Mouse (Mus musculus): ENCODE measurements around the gene M6pr. TPM values are rescaled to one million over a fixed set of nuclear protein-coding genes. Genes with fewer than 3 reads are reported as not detected.

Gene M6pr
- polyA plus RNA-seq, 1 experiment = 37.7 TPM

DNA sequence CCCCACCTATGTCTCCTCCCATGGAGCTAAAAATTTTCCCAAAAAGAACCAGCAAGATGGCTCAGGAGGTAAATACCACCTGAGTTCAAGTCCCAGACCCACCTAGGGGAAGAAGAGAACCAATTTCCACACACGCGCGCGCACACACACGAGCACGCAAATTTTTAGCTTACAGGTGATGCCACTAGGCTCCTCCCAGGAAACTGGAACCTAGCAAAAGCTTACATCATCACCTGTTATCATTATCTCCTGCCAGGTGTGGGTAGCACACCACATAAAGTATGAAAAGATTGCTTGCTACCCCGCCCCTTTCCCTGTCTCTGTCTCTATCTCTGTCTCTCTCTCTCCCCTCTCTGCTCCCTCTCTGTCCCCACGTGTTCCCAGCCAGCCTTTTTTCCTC, 15.4 kb upstream of the M6pr start:
- no peak overlapping the region for H3K27ac ChIP-seq (ENCODE audit: control insufficient read depth, insufficient read depth, low read depth, low read length, poor library complexity)
- H3K4me1 ChIP-seq (ENCODE audit: control insufficient read depth, insufficient read depth, low read length) = no peaks in the 10 kb centered on the region
- TF ChIP-seq POLR2A (IDR thresholded peaks at IDR 0.05; ENCODE audit: borderline replicate concordance, control insufficient read depth, low read depth, low read length) (no peak), CTCF (IDR thresholded peaks at IDR 0.05; ENCODE audit: control insufficient read depth, insufficient read depth, low read length) (no peak)
- WGBS = 88% methylated on average over 8 of the region's 8 CpGs
- H3K4me3 ChIP-seq (replicated peaks; ENCODE audit: control insufficient read depth, low read depth, low read length) = no peak overlapping the region

GRCm38 (mm10) chr6:122293796-122294195, 14.7 kb upstream of the M6pr start:
- WGBS = 72% methylated on average over 9 of the region's 9 CpGs
- H3K4me1 ChIP-seq (ENCODE audit: control insufficient read depth, insufficient read depth, low read length) = no peaks in the 10 kb centered on the region
- no peak overlapping the region for H3K4me3 ChIP-seq (replicated peaks; ENCODE audit: control insufficient read depth, low read depth, low read length)
- TF ChIP-seq CTCF (IDR thresholded peaks at IDR 0.05; ENCODE audit: control insufficient read depth, insufficient read depth, low read length) = no peak
- no peak for TF ChIP-seq POLR2A (IDR thresholded peaks at IDR 0.05; ENCODE audit: borderline replicate concordance, control insufficient read depth, low read depth, low read length)
- H3K27ac ChIP-seq (ENCODE audit: control insufficient read depth, insufficient read depth, low read depth, low read length, poor library complexity) = no peak overlapping the region

- 43% methylated on average over 3 of the region's 3 CpGs for WGBS
- no peak overlapping the region for H3K4me3 ChIP-seq (replicated peaks; ENCODE audit: control insufficient read depth, low read depth, low read length)
- no peaks in the 10 kb centered on the region for H3K4me1 ChIP-seq (ENCODE audit: control insufficient read depth, insufficient read depth, low read length)
- H3K27ac ChIP-seq (ENCODE audit: control insufficient read depth, insufficient read depth, low read depth, low read length, poor library complexity) = no peak overlapping the region
- no peak for TF ChIP-seq CTCF (IDR thresholded peaks at IDR 0.05; ENCODE audit: control insufficient read depth, insufficient read depth, low read length)
- TF ChIP-seq POLR2A (IDR thresholded peaks at IDR 0.05; ENCODE audit: borderline replicate concordance, control insufficient read depth, low read depth, low read length) = no peak
Observed at GRCm38 (mm10) chr6:122294290-122294689, 14.2 kb upstream of the M6pr start.

GRCm38 (mm10) chr6:122295242-122295641, 13.3 kb upstream of the M6pr start:
- no peak overlapping the region for H3K4me3 ChIP-seq (replicated peaks; ENCODE audit: control insufficient read depth, low read depth, low read length)
- 60% methylated on average over 9 of the region's 9 CpGs for WGBS
- no peak overlapping the region for H3K27ac ChIP-seq (ENCODE audit: control insufficient read depth, insufficient read depth, low read depth, low read length, poor library complexity)
- no peaks in the 10 kb centered on the region for H3K4me1 ChIP-seq (ENCODE audit: control insufficient read depth, insufficient read depth, low read length)
- TF ChIP-seq CTCF (IDR thresholded peaks at IDR 0.05; ENCODE audit: control insufficient read depth, insufficient read depth, low read length) = no peak
- TF ChIP-seq POLR2A (IDR thresholded peaks at IDR 0.05; ENCODE audit: borderline replicate concordance, control insufficient read depth, low read depth, low read length) = no peak

DNA sequence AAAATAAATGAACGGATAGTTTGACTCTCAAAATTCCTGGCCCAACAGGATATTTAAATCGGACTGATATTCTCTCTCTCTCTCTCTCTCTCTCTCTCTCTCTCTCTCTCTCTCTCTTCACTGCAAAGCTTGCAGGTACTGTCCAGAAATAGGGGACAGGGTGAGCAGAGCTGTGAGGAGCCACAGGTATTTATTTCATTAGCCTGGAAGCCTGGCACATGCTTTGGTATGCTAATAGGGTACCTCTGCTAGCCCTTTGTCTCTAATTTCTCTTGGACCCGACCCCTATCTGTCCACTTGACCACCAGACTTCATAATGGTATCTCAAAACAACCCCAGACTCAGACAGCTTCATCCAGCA, 11.6 kb upstream of the M6pr start:
- Histone ChIP-seq H3K4me3 (replicated peaks; ENCODE audit: control insufficient read depth, low read depth, low read length) (peak overlapping the region; percentile 21), H3K4me1 (ENCODE audit: control insufficient read depth, insufficient read depth, low read length) (no peaks in the 10 kb centered on the region), H3K27ac (ENCODE audit: control insufficient read depth, insufficient read depth, low read depth, low read length, poor library complexity) (no peak overlapping the region)
- TF ChIP-seq CTCF (IDR thresholded peaks at IDR 0.05; ENCODE audit: control insufficient read depth, insufficient read depth, low read length) (no peak), POLR2A (IDR thresholded peaks at IDR 0.05; ENCODE audit: borderline replicate concordance, control insufficient read depth, low read depth, low read length) (no peak)
- WGBS = 52% methylated on average over 3 of the region's 3 CpGs

DNA sequence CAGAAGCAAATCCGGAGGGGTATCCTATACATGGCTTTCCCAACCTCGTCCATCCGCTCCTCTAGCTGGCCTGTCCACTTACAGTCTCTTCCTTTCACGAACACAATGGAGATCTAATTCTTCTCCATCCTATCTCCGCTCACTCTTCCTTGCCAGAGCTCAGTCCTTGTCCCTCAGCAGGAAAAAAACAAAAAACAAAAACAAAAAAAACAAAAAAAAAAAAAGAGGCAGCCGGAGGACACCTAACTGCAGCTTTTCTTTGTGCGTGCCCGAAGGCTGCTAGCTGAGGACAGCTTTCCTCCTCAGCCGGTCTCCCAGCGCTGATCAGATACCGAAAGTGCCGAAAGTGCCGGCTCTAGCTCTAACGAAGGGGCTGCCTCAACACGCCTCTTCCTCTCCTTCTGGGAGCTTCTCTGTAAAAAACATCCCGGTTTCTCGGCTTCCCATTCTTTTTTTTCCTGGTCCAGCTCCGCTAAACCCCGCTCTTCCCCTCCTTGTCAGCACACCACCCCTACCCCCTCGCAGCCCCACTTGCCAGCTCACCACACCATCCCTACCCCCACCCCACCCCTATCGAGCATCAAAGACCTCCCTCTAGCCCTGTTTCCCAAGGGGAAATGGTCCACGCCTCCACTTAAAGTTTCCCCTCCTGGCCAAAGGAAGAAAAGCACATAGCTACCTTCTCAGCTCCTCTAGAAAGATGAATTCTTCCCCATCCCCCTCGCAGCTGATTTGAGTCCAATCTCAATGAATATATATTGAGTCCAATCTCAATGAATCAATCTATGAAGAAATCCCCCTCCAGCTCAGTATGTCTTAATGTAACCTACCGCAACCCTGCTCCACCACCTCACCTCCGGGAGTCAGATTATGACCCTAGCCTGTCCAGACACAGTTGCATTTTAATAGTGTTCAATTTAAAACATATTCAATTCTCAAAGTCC, 11.0 kb upstream of the M6pr start:
- H3K27ac ChIP-seq (ENCODE audit: control insufficient read depth, insufficient read depth, low read depth, low read length, poor library complexity) = no peak overlapping the region
- H3K4me3 ChIP-seq (replicated peaks; ENCODE audit: control insufficient read depth, low read depth, low read length) = peak overlapping the region; percentile 29
- TF ChIP-seq POLR2A (IDR thresholded peaks at IDR 0.05; ENCODE audit: borderline replicate concordance, control insufficient read depth, low read depth, low read length) (no peak), CTCF (IDR thresholded peaks at IDR 0.05; ENCODE audit: control insufficient read depth, insufficient read depth, low read length) (no peak)
- H3K4me1 ChIP-seq (ENCODE audit: control insufficient read depth, insufficient read depth, low read length) = no peaks in the 10 kb centered on the region
- WGBS = 11% methylated on average over 25 of the region's 25 CpGs

- WGBS = 63% methylated on average over 4 of the region's 4 CpGs
- H3K4me3 ChIP-seq (replicated peaks; ENCODE audit: control insufficient read depth, low read depth, low read length) = no peak overlapping the region
- no peak for TF ChIP-seq CTCF (IDR thresholded peaks at IDR 0.05; ENCODE audit: control insufficient read depth, insufficient read depth, low read length)
- TF ChIP-seq POLR2A (IDR thresholded peaks at IDR 0.05; ENCODE audit: borderline replicate concordance, control insufficient read depth, low read depth, low read length) = no peak
- H3K4me1 ChIP-seq (ENCODE audit: control insufficient read depth, insufficient read depth, low read length) = no peaks in the 10 kb centered on the region
- no peak overlapping the region for H3K27ac ChIP-seq (ENCODE audit: control insufficient read depth, insufficient read depth, low read depth, low read length, poor library complexity)
Observed at GRCm38 (mm10) chr6:122298223-122298609, 10.3 kb upstream of the M6pr start.

DNA sequence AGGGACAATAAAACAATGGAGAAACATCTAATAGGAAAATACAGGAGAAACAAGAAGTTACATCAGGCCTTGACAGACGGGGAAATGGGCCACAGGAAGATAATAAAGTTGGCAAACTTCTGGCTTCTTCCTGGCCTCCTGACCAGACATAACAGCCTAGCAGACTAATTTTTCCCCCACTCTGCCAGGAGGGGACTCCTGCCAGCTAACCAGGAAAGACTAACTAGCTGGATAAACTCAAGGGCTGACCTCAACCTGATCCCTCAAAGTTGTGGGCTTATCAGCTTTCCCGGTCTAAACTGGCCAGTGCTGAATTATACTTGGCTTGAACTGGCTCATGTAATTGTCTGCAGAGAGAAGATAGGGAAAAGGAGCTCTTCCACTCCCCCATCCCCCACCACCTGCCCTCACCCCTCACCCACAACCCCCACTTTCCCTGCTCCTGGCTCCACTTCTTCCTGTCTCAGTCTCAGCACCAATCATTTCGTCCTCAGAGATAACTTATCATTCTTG, 8.8 kb upstream of the M6pr start:
- Histone ChIP-seq H3K27ac (ENCODE audit: control insufficient read depth, insufficient read depth, low read depth, low read length, poor library complexity) (no peak overlapping the region), H3K4me1 (ENCODE audit: control insufficient read depth, insufficient read depth, low read length) (no peaks in the 10 kb centered on the region), H3K4me3 (replicated peaks; ENCODE audit: control insufficient read depth, low read depth, low read length) (no peak overlapping the region)
- 30% methylated on average over 3 of the region's 3 CpGs for WGBS
- TF ChIP-seq CTCF (IDR thresholded peaks at IDR 0.05; ENCODE audit: control insufficient read depth, insufficient read depth, low read length) (no peak), POLR2A (IDR thresholded peaks at IDR 0.05; ENCODE audit: borderline replicate concordance, control insufficient read depth, low read depth, low read length) (no peak)

All from bone marrow, adult 2 months (tissue).